Mouse (Mus musculus): ENCODE results near the gene Tmem25. TPM values are rescaled to one million over a fixed set of nuclear protein-coding genes. Genes with fewer than 3 reads are reported as not detected.
"Not testable (repeated sequence)": the region's sequence is repeated elsewhere in the genome, so short reads cannot be mapped to it uniquely, and the experiment has no call there.

Tmem25 gene
- polyA plus RNA-seq, 1 experiment, result 71.8 TPM

DNA sequence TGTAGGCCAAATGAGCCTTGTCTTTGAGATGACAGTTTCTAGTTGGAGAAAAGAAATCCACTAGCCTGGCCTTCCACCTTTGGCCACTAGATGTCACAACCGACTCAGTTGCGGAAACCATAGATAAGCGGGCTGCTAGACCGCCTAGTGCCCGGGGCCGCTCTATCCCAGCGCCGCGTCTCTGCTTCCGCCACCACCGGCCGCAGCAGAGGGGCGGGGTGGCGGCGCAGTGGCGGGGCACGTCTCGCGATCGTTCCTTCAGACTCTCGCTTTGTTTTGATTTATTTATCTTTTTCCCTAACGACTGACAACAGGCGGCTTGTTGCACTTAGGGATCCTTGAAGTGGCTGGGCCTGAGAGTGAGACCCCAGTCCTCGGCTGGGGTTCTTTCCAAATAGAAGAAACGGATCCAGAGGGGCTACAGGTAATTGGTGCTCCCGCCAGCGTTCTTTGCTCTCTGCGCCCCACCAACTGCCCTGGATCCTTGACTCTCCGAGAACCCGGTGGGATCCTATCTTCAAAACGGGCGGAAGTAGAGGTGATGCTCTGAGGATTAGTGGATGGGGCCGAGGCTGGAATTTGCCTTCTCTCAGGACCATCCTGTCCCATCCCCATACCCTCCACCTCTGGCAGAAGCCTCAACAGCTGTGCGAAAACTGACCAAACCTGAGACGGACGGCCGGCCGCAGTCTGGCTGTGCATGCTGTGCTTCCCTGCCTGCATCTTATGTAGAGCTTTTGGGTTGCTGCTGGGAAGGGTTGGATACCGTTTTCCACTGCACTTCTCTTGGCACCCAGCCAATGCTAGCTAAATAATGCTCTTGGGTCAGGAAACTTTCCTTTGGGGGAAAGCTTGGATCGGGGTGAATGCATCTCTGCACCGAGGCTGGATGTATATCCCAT, 26.1 kb downstream of the Tmem25 start:
- TF ChIP-seq POLR2A (IDR thresholded peaks at IDR 0.05; ENCODE audit: low read depth, low read length) (no peak), CTCF (conservative IDR thresholded peaks at IDR 0.05; ENCODE audit: insufficient read depth, insufficient read length, low read depth, low read length) (peak; percentile 85)
- peak; percentile 97 for DNase-seq
- WGBS, result under 1% methylated on average over 41 of the region's 41 CpGs
- peak overlapping the region; percentile 71 for H3K27ac ChIP-seq (ENCODE audit: insufficient read depth, low read depth, low read length)
- no peaks in the 10 kb centered on the region for H3K36me3 ChIP-seq (ENCODE audit: control insufficient read depth, insufficient read depth, low read length)
- no peaks in the 10 kb centered on the region for H3K27me3 ChIP-seq (replicated peaks; ENCODE audit: control insufficient read depth, insufficient read depth, low read length)
- peak overlapping the region; percentile 90 for H3K4me3 ChIP-seq (ENCODE audit: insufficient read depth, low read depth, low read length)
- H3K4me1 ChIP-seq (ENCODE audit: control insufficient read depth, insufficient read depth, low read length), result no peaks in the 10 kb centered on the region

DNA sequence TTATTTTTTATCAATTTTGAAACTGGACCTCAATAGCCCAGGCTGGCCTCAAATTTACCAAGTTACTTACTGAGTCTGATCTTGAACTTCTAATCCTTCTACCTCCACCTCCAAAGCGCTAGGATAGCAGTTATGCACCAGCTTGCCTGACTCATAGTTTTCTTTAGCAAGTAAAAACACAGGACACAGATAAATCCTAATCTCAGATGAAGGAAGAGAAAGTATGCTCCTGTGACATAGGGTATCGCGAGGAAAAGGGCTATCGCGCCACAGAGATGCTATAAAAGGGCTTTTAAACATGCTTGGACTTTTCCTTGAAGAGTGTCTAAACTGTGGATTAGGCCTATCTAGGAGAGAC, 26.7 kb downstream of the Tmem25 start:
- no peaks in the 10 kb centered on the region for H3K27me3 ChIP-seq (replicated peaks; ENCODE audit: control insufficient read depth, insufficient read depth, low read length)
- DNase-seq, result no peak
- H3K4me1 ChIP-seq (ENCODE audit: control insufficient read depth, insufficient read depth, low read length), result no peaks in the 10 kb centered on the region
- peak overlapping the region; percentile 58 for H3K27ac ChIP-seq (ENCODE audit: insufficient read depth, low read depth, low read length)
- 28% methylated on average over 5 of the region's 5 CpGs for WGBS
- H3K36me3 ChIP-seq (ENCODE audit: control insufficient read depth, insufficient read depth, low read length), result no peaks in the 10 kb centered on the region
- H3K4me3 ChIP-seq (ENCODE audit: insufficient read depth, low read depth, low read length), result no peak overlapping the region
- TF ChIP-seq POLR2A (IDR thresholded peaks at IDR 0.05; ENCODE audit: low read depth, low read length) (no peak), CTCF (conservative IDR thresholded peaks at IDR 0.05; ENCODE audit: insufficient read depth, insufficient read length, low read depth, low read length) (no peak)

DNA sequence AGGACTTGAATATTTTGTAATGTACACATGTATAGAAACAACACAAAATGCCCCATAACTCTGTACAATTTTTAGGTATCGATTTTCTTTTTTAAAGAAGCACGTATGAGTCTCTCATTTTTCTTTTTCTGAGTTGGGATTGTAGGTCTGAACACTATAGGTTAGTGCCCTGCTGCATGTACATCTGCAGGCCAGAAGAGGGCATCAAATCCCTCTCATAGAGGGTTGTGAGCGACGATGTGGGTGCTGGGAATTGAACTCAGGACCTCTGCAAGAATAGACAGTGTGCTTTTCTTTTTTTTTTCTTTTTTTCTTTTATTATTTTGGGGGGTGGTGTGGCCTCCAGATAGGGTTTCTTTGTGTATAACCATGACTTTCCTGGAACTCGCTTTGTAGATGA, 27.7 kb downstream of the Tmem25 start:
- no peaks in the 10 kb centered on the region for H3K27me3 ChIP-seq (replicated peaks; ENCODE audit: control insufficient read depth, insufficient read depth, low read length)
- TF ChIP-seq POLR2A (IDR thresholded peaks at IDR 0.05; ENCODE audit: low read depth, low read length) (no peak), CTCF (conservative IDR thresholded peaks at IDR 0.05; ENCODE audit: insufficient read depth, insufficient read length, low read depth, low read length) (no peak)
- WGBS, result 94% methylated on average over 5 of the region's 5 CpGs
- H3K36me3 ChIP-seq (ENCODE audit: control insufficient read depth, insufficient read depth, low read length), result no peaks in the 10 kb centered on the region
- no peak overlapping the region for H3K27ac ChIP-seq (ENCODE audit: insufficient read depth, low read depth, low read length)
- H3K4me3 ChIP-seq (ENCODE audit: insufficient read depth, low read depth, low read length), result no peak overlapping the region
- no peaks in the 10 kb centered on the region for H3K4me1 ChIP-seq (ENCODE audit: control insufficient read depth, insufficient read depth, low read length)
- DNase-seq, result no peak

DNA sequence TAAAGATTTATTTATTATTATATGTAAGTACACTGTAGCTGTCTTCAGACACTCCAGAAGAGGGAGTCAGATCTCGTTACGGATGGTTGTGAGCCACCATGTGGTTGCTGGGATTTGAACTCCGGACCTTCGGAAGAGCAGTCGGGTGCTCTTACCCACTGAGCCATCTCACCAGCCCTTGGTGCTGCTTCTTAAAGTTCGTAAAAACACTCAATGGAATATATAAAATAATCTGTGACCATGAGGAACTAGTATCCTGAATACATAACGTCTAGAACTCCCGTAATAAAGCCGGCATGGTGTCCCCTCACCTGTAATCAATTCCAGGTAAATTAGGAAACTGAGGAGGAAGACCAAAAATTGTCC, 31.1 kb downstream of the Tmem25 start:
- Histone ChIP-seq H3K27ac (ENCODE audit: insufficient read depth, low read depth, low read length) (0 out of 2 replicates have a peak overlapping the region, but pooled peaks have one; percentile 41), H3K4me3 (ENCODE audit: insufficient read depth, low read depth, low read length) (peak overlapping the region; percentile 100; the same call in 1 of the 2 replicates)
- H3K27me3 ChIP-seq (replicated peaks; ENCODE audit: control insufficient read depth, insufficient read depth, low read length); H3K36me3 ChIP-seq (ENCODE audit: control insufficient read depth, insufficient read depth, low read length); H3K4me1 ChIP-seq (ENCODE audit: control insufficient read depth, insufficient read depth, low read length): not testable (repeated sequence)
- DNase-seq, result peak; percentile 3
- WGBS, result 37% methylated on average over 7 of the region's 9 CpGs

DNA sequence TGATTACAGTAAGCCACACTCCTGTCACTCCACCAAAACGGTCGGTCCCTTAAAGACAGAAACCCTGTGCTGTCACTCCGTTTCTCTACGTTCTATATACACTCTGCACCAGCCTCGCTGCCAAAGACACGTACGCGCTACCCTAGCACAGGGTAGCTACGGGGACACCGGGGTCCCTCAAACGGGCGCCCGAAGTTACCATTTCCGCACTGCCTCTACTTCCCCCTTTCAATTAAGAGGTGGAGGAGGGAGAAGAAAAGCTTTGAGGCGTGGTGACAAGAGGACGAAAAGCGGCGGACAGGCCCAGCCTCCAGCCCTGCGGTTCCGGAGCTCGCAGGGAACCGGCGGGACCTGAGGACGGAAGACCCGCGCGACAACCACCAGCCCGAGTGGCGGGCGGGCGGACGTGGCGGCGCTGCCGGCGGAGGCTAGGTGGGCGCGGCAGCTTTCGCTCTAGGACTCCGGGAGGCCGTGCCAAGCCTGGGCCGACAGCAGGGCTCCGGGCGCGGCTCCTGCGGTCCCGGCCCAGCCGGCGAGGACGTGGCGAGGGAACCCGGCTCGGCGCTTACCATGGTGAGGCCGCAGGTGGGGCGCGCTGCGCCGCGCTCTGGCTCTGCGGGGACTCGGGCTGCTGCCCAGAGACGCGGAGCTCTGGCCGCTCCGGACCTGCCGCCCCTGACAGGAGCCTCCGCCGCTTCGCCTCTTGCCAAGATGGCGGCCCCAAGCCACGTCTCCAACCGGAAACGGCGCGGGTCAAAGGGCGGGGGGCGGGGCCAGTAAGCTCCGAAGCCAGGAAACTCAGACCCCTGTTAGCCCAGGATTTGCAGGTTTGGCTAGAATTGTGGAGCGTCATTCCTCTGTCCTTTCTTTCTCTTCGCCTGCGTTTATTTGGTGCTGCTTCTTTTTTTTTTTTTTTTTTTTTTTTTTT, 31.7 kb downstream of the Tmem25 start, which contains the start of the genes Arcn1 and Ift46:
Gene Arcn1 (minus strand): TSS at position 745 of the 928 bp plus-strand sequence.
Gene Ift46 (plus strand): TSS at position 808 of the 928 bp plus-strand sequence.
- Histone ChIP-seq H3K36me3 (ENCODE audit: control insufficient read depth, insufficient read depth, low read length) (no peaks in the 10 kb centered on the region), H3K27me3 (replicated peaks; ENCODE audit: control insufficient read depth, insufficient read depth, low read length) (no peaks in the 10 kb centered on the region), H3K4me1 (ENCODE audit: control insufficient read depth, insufficient read depth, low read length) (peaks cover 7% of the 10 kb centered on the region; the same call in 1 of the 2 replicates), H3K27ac (ENCODE audit: insufficient read depth, low read depth, low read length) (peak within 1 kb of the TSS; percentile 94), H3K4me3 (ENCODE audit: insufficient read depth, low read depth, low read length) (peak within 1 kb of the TSS; percentile 100)
- TF ChIP-seq CTCF (conservative IDR thresholded peaks at IDR 0.05; ENCODE audit: insufficient read depth, insufficient read length, low read depth, low read length) (no peak), POLR2A (IDR thresholded peaks at IDR 0.05; ENCODE audit: low read depth, low read length) (peak; percentile 77)
- whole genome bisulfite sequencing, result under 1% methylated on average over 82 of the region's 82 CpGs
- DNase-seq, result peak; percentile 87

DNA sequence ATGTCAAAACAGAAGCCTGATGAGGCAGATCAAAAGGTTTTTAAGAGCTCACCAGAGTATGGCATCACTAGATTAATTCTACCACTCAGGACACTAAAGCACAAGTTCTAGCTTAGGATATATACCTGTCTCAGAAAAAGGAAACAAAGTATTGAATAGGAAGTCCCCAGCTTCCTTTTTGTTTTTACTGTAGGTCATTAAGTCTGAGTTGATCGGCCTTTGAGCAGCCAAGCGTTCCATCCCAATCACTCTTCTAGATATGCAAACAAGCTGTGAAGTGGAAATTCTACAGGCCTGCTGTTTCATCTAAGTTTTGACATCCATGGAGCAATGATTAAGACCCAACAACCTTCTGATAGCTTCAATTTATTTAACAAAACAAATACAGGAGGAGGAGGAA, 38.2 kb downstream of the Tmem25 start:
- DNase-seq, result no peak
- Histone ChIP-seq H3K27ac (ENCODE audit: insufficient read depth, low read depth, low read length) (no peak overlapping the region), H3K4me3 (ENCODE audit: insufficient read depth, low read depth, low read length) (no peak overlapping the region), H3K4me1 (ENCODE audit: control insufficient read depth, insufficient read depth, low read length) (peaks cover 12% of the 10 kb centered on the region; the same call in 1 of the 2 replicates), H3K36me3 (ENCODE audit: control insufficient read depth, insufficient read depth, low read length) (peaks cover 7% of the 10 kb centered on the region; the same call in 1 of the 2 replicates), H3K27me3 (replicated peaks; ENCODE audit: control insufficient read depth, insufficient read depth, low read length) (no peaks in the 10 kb centered on the region)
- WGBS, result 19% methylated on average over 2 of the region's 2 CpGs
- TF ChIP-seq CTCF (conservative IDR thresholded peaks at IDR 0.05; ENCODE audit: insufficient read depth, insufficient read length, low read depth, low read length) (no peak), POLR2A (IDR thresholded peaks at IDR 0.05; ENCODE audit: low read depth, low read length) (no peak)

DNA sequence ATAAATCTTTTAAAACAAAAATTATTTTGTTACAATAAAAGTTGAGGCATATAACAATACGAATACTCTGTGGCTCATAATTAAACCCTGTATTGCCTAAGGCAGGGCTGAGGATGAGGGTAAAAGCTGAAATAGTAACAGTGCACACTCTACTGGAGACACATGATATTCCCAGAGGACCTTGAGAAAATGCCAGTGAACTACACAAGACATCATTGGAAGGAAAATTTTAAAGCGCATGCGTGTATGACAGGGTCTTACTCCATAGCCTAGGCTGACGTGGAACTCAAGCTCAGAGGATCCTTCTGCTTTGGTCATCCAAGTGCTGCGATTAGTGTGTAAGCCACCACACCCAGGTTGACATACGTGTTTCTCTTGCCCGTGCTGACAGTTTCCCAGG, 50.6 kb downstream of the Tmem25 start:
- WGBS, result 87% methylated on average over 7 of the region's 7 CpGs
- Histone ChIP-seq H3K27ac (ENCODE audit: insufficient read depth, low read depth, low read length) (no peak overlapping the region), H3K36me3 (ENCODE audit: control insufficient read depth, insufficient read depth, low read length) (peaks cover 14% of the 10 kb centered on the region), H3K4me3 (ENCODE audit: insufficient read depth, low read depth, low read length) (no peak overlapping the region), H3K4me1 (ENCODE audit: control insufficient read depth, insufficient read depth, low read length) (no peaks in the 10 kb centered on the region), H3K27me3 (replicated peaks; ENCODE audit: control insufficient read depth, insufficient read depth, low read length) (no peaks in the 10 kb centered on the region)
- TF ChIP-seq CTCF (conservative IDR thresholded peaks at IDR 0.05; ENCODE audit: insufficient read depth, insufficient read length, low read depth, low read length) (no peak), POLR2A (IDR thresholded peaks at IDR 0.05; ENCODE audit: low read depth, low read length) (no peak)
- DNase-seq, result peak; percentile 36
